Mouse (Mus musculus): ENCODE data around the gene BC005537.
A peak's percentile ranks its signal among the peaks of the same experiment; 100 is the strongest.
"Not testable (repeated sequence)": the region's sequence is repeated elsewhere in the genome, so short reads cannot be mapped to it uniquely, and the experiment has no call there.

The BC005537 gene

GRCm38 (mm10) chr13:24799925-24800673 is 1.4 kb upstream of the BC005537 start:
- DNase-seq (ENCODE audit: low spot score): peak; percentile 51

GRCm38 (mm10) chr13:24800674-24801307 is 666 bp upstream of the BC005537 start:
- peak; percentile 97 for DNase-seq (ENCODE audit: low spot score)

- no peak for DNase-seq (ENCODE audit: low spot score)
These were observed 754 bp downstream of the BC005537 start for GRCm38 (mm10) chr13:24802131-24802691.

- no peak for DNase-seq (ENCODE audit: low spot score)
These were observed 1.7 kb downstream of the BC005537 start for GRCm38 (mm10) chr13:24803196-24803595.

- no peak for DNase-seq (ENCODE audit: low spot score)
These were observed 4.6 kb downstream of the BC005537 start for GRCm38 (mm10) chr13:24806079-24806478.

GRCm38 (mm10) chr13:24812521-24812920 is 11.1 kb downstream of the BC005537 start:
- no peak for DNase-seq (ENCODE audit: low spot score)

GRCm38 (mm10) chr13:24814616-24815015 is 13.2 kb downstream of the BC005537 start:
- no peak for DNase-seq (ENCODE audit: low spot score)

GRCm38 (mm10) chr13:24816125-24817092 is 15.0 kb downstream of the BC005537 start:
- DNase-seq (ENCODE audit: low spot score): no peak

GRCm38 (mm10) chr13:24819931-24820330 is 18.5 kb downstream of the BC005537 start:
- DNase-seq (ENCODE audit: low spot score): no peak

GRCm38 (mm10) chr13:24822663-24823343 is 21.3 kb downstream of the BC005537 start:
- no peak for DNase-seq (ENCODE audit: low spot score)

- DNase-seq (ENCODE audit: low spot score): no peak
These were observed 23.2 kb downstream of the BC005537 start for GRCm38 (mm10) chr13:24824647-24825046.

- DNase-seq (ENCODE audit: low spot score): no peak
These were observed 24.1 kb downstream of the BC005537 start for GRCm38 (mm10) chr13:24825587-24825986.

- no peak for DNase-seq (ENCODE audit: low spot score)
These were observed 24.7 kb downstream of the BC005537 start for GRCm38 (mm10) chr13:24826116-24826515.

- DNase-seq (ENCODE audit: low spot score): no peak
These were observed 29.4 kb downstream of the BC005537 start for GRCm38 (mm10) chr13:24830756-24831352.

- DNase-seq (ENCODE audit: low spot score): peak; percentile 92
These were observed 30.1 kb downstream of the BC005537 start, which contains the start of the genes Acot13 and Tdp2 for GRCm38 (mm10) chr13:24831353-24832130. Acot13 (minus strand) TSS chr13:24831540. Tdp2 (plus strand) TSS chr13:24831679.

- DNase-seq (ENCODE audit: low spot score): no peak
These were observed 30.8 kb downstream of the BC005537 start for GRCm38 (mm10) chr13:24832131-24832810.

GRCm38 (mm10) chr13:24832811-24833155 is 31.3 kb downstream of the BC005537 start:
- DNase-seq (ENCODE audit: low spot score): no peak

GRCm38 (mm10) chr13:24837765-24838164 is 36.3 kb downstream of the BC005537 start:
- DNase-seq (ENCODE audit: low spot score): not testable (repeated sequence)

GRCm38 (mm10) chr13:24839831-24840230 is 38.4 kb downstream of the BC005537 start:
- DNase-seq (ENCODE audit: low spot score): no peak

GRCm38 (mm10) chr13:24841702-24842101 is 40.2 kb downstream of the BC005537 start:
- no peak for DNase-seq (ENCODE audit: low spot score)

Data from ovary, adult 18-20 months (tissue).